Comparison of ENCODE assay signal across 12 mouse cellular contexts in the genomic region with DNA sequence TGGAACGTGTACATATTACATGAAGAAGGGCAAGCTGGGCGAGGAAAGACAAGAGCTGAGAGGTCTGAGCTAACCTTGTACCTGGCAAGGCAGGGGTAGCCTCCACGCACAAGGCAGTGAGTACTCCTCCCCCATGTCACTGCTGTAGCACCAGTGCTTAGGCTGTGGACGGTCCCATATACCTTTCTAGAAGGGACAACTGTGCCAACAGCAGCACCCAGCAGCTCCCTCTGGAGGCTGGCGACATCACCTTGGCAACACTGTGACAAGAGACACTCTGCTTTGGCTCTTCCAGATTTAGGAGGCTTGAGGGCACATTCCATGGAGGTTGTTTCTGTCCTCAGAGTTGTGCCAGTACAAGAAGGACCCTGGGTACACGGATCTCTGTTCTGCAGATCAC.
A peak's percentile ranks its signal among the peaks of the same experiment; 100 is the strongest.
DNase-seq lines count a peak whose midpoint lies in the region; ATAC-seq lines count a peak whose summit lies in the region.
"Had no signal": no experiment of that assay in that cellular context is flagged by ENCODE, and none has a peak within 500 bp of the region (broad histone marks: within the 10 kb centered on the region; RNA-seq: fewer than 3 reads in every experiment).

No protein-coding gene starts in this region.

- WGBS in kidney, embryonic 14.5 days: 83% methylated on average over 6 of the region's 6 CpGs
- 84% methylated on average over 6 of the region's 6 CpGs for WGBS in intestine, embryonic 16.5 days

- H3K36me3 ChIP-seq in kidney, embryonic 14.5 days (ENCODE audit: control insufficient read depth, insufficient read depth, low read length): no peaks in the 10 kb centered on the region; the same call in 1 of the 2 replicates
- H3K36me3 ChIP-seq in intestine, embryonic 16.5 days (ENCODE audit: control insufficient read depth, insufficient read depth, low read length): no peaks in the 10 kb centered on the region
- H3K36me3 ChIP-seq: kidney, embryonic 15.5 days; stomach, embryonic 15.5 days had no signal

- no peak overlapping the region for H3K4me3 ChIP-seq in kidney, embryonic 14.5 days (ENCODE audit: low read length)
- H3K4me3 ChIP-seq in intestine, embryonic 16.5 days (ENCODE audit: low read length): no peak overlapping the region
- H3K4me3 ChIP-seq: forebrain, embryonic 12.5 days; kidney, embryonic 15.5 days; limb, embryonic 12.5 days; stomach, embryonic 15.5 days had no signal

- H3K9me3 ChIP-seq in kidney, embryonic 14.5 days (ENCODE audit: control insufficient read depth, low read length): no peaks in the 10 kb centered on the region
- no peaks in the 10 kb centered on the region for H3K9me3 ChIP-seq in intestine, embryonic 16.5 days (ENCODE audit: control insufficient read depth, low read length)
- H3K9me3 ChIP-seq: forebrain, embryonic 12.5 days; kidney, embryonic 15.5 days; limb, embryonic 12.5 days; stomach, embryonic 15.5 days had no signal

- no peaks in the 10 kb centered on the region for H3K4me1 ChIP-seq in kidney, embryonic 14.5 days (ENCODE audit: control insufficient read depth, insufficient read depth, low read length)
- peaks cover 5% of the 10 kb centered on the region for H3K4me1 ChIP-seq in intestine, embryonic 16.5 days (ENCODE audit: control insufficient read depth, insufficient read depth, low read length)
- H3K4me1 ChIP-seq: stomach, embryonic 15.5 days had no signal

- H3K27me3 ChIP-seq in kidney, embryonic 14.5 days (ENCODE audit: control insufficient read depth, insufficient read depth, low read length): no peaks in the 10 kb centered on the region
- no peaks in the 10 kb centered on the region for H3K27me3 ChIP-seq in intestine, embryonic 16.5 days (replicated peaks; ENCODE audit: control insufficient read depth, insufficient read depth, low read length)
- H3K27me3 ChIP-seq: forebrain, embryonic 12.5 days; kidney, embryonic 15.5 days; limb, embryonic 12.5 days; stomach, embryonic 15.5 days had no signal

- no peak for ATAC-seq in cerebellum, adult (ENCODE audit: insufficient number of reproducible peaks, low FRiP score, low TSS enrichment)
- ATAC-seq in kidney, embryonic 14.5 days (ENCODE audit: low FRiP score, low TSS enrichment): no peak
- ATAC-seq in intestine, embryonic 16.5 days: no peak

- H3K9ac ChIP-seq in kidney, embryonic 14.5 days (ENCODE audit: low read depth, low read length): no peak overlapping the region
- no peak overlapping the region for H3K9ac ChIP-seq in intestine, embryonic 16.5 days (ENCODE audit: low read depth, low read length)
- H3K9ac ChIP-seq: forebrain, embryonic 12.5 days; kidney, embryonic 15.5 days; limb, embryonic 12.5 days; stomach, embryonic 15.5 days had no signal

- DNase-seq in cerebellum, postnatal 10 days: peak; percentile 25 to 26
- DNase-seq in kidney, postnatal 4 days: peak; percentile 20 to 40
- peak; percentile 18 for DNase-seq in right cerebral cortex, postnatal 14 days
- DNase-seq in right cerebral cortex, postnatal 10 days (ENCODE audit: low spot score in 2 of 2): no peak
- DNase-seq in skeletal muscle tissue, adult 2 months (ENCODE audit: low read depth, low spot score): peak; percentile 41

- no peak overlapping the region for H3K4me2 ChIP-seq in kidney, embryonic 14.5 days (replicated peaks; ENCODE audit: low read depth, low read length)
- H3K4me2 ChIP-seq in intestine, embryonic 16.5 days (ENCODE audit: low read depth, low read length): no peak overlapping the region
- H3K4me2 ChIP-seq: forebrain, embryonic 12.5 days; kidney, embryonic 15.5 days; limb, embryonic 12.5 days; stomach, embryonic 15.5 days had no signal

- H3K27ac ChIP-seq in kidney, embryonic 14.5 days (ENCODE audit: low read depth, low read length): no peak overlapping the region
- no peak overlapping the region for H3K27ac ChIP-seq in intestine, embryonic 16.5 days (ENCODE audit: low read length)
- H3K27ac ChIP-seq: forebrain, embryonic 12.5 days; kidney, embryonic 15.5 days; limb, embryonic 12.5 days; stomach, embryonic 15.5 days had no signal

Comparison
In these comparisons a context has a peak if more than half of its experiments do, and no peak if none do; other contexts are left out.
1. DNase-seq: peak in cerebellum, postnatal 10 days (2 of 2), kidney, postnatal 4 days (2 of 2), right cerebral cortex, postnatal 14 days (single experiment) and skeletal muscle tissue, adult 2 months (single experiment); none in right cerebral cortex, postnatal 10 days (0 of 2).